Mouse (Mus musculus) c-Kit-positive CD71-positive TER-119-positive erythroid progenitor cells, embryonic 14.5 days (primary cell): ENCODE data around the gene Nav2.

Experiments used
- DNase-seq: peaks from one replicate; pipeline ENCODE4 v3.0.0-alpha.2; 2013; ENCODE audit warnings: low spot score

Gene Nav2

DNA sequence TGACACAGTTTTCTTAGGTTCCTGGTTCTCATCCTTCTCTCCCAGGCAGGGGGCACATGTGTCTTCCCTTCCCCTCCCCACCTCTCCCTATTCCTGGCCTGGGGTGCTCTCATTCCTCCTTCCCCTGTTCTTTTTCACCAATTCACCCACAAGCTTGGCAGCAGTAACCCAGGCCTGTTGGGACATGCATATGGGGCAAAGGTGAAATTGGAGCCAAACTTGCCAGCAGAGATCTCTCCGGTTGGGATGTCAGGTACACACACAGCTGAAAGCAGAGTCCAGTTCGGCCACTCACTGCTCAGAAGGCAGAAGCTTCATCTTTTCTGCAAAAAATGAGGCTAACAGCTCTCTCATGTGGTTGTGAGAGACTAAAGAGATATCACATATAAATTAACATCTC lies 26.3 kb downstream of the Nav2 start:
- DNase-seq: no peak

DNA sequence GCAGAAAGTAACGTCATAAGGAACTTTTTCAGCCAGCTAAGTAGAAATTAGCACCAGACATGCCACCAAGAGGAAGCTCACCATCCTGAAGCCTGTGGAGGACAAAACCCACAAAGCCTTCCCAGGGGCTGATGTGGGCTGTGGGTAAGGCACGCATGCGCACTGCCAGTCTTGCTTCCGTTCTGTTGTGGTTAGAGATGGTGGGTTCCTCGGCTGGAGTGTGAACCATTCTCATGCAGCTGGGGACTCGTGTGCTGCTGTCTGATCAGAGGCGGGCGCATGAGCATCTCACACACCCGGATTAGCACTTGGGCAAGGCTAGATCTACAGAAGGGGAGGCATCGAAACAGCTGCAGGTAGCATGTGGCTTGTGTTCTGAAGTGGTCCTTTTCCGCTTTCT lies 29.0 kb downstream of the Nav2 start:
- DNase-seq: no peak

DNA sequence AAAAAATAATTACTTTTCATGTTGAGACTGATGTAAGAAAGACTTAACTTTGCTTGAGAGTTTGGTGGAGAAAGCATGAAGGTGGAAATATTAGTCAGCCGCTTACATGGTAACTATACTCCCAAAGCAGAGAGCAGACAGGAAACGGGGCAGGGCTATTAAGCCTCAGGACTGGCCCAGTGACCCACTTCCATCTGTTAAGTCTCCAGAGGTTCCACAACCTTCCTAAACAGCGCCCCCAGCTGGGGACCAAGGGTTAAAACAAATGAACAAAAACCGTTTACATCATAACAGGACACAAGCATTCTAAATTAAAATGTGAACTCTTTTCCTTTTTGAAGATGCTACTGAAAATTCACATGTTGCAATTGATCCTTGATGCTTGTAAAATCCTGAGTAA lies 29.7 kb downstream of the Nav2 start:
- peak; percentile 19 for DNase-seq

DNA sequence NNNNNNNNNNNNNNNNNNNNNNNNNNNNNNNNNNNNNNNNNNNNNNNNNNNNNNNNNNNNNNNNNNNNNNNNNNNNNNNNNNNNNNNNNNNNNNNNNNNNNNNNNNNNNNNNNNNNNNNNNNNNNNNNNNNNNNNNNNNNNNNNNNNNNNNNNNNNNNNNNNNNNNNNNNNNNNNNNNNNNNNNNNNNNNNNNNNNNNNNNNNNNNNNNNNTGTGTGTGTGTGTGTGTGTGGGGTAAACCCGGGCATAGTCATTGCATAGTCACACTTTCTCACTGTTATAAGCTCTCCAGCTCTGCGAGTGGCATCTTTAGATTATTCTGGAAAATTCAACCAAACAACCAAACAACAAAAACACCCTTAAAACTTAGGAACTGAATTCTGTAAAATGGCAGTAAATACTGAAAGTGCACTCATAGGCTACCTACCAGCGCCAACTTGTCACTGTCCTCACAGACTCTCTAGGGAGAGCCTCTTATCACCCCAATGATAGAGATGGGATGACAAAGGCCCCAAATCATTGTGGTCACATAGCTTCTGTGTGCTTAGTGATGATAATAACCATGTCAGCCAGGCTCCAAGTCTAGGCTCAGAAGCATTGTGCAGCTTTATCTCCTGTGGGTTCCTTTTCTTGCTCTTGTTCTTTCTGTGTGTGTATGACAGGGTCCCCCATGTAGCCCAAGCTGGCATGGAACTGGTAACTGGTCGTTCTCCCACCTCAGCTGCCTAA lies 40.0 kb downstream of the Nav2 start:
- no peak for DNase-seq

DNA sequence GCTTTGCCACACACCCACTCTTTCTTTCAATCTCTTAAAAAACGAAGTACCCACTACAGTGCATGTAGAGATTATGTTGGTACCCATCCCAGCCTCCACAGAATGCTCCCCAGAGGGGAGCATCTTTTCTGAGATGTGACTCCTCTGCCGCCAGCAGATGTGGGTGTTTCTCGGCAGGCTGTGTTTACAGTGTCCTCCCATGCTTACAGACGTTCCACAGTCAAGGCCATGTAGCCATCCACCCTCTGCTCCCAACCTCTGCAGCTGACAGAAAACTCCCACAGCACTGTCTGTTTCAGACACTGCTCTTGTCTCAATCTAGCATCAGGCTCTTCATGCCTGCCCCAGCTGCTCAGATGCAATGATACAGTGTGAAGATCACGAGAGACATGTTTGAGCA lies 46.0 kb downstream of the Nav2 start:
- no peak for DNase-seq

DNA sequence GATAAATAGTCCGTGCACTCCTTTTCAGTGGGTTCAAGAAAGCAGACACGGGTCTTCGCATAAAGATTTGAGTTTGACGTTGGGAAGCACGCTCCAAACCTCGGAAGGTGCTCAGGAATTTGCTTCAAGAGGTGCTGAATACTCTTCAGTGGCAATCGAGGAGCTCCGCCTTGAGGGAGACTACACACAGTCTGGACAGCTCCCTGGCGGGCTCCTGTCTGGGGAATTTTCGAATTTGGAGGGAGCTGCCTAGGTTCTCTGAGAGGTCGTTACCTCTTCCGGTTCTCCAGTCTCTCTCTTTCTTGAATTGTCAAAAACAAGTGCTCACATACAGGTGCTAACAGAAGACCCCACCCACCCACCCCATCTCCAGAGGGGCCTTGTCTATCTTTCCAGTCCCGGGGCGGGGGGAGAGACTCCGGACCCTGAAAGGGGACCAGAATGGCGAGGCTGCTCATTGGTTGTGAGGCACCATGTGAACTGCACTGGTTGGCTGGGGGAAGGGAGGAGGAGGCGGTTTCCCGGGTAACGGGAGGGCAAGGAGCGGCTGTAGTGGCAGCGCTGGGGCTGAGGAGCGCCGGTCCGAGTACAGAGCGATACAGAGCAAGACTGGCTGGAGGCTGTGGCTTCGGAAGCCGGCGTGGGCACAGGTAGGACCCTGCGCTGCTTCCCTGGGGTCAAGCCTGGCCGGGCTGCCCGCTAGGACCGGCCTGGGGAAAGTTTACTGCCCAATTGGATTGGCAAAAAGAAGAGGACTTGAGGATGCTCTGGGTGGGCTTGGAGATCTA lies 50.2 kb downstream of the Nav2 start:
- no peak for DNase-seq

DNA sequence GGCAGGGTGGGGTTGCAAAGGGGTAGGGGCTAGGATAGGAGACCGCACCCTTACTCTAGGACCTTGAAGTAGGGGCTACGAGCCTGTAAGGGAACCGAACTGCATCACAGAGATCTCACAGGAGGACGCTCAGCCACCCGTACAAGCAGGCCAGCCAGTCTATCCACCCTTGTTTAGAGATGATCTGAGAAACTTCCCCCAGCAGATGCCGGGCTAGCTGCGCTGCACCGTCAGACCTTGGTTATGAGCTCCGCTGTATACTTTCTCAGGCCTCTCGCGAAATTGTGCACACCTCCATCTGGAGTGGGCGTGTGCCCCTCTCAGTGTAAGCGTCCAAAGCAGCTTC lies 50.8 kb downstream of the Nav2 start:
- no peak for DNase-seq

DNA sequence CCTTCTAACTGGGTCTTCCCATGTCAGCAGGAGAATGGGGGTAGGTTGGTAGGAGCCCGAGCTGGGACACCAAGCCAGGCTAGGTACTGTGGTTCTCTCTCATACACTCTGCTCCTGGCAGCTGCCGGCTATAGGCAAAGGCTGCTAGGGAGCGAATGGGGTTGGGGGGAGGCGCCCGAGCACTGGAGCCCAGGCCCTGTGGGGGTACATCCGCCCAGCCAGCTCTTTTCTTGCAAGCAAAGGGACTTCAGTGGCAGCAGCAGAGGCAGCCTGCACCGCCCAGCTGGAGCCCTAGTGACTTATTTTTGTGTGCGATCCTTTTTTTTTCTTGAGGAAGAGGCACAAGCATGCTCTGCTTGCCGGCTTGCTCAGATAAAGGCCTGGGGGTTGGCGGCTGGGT lies 51.6 kb downstream of the Nav2 start:
- no peak for DNase-seq

DNA sequence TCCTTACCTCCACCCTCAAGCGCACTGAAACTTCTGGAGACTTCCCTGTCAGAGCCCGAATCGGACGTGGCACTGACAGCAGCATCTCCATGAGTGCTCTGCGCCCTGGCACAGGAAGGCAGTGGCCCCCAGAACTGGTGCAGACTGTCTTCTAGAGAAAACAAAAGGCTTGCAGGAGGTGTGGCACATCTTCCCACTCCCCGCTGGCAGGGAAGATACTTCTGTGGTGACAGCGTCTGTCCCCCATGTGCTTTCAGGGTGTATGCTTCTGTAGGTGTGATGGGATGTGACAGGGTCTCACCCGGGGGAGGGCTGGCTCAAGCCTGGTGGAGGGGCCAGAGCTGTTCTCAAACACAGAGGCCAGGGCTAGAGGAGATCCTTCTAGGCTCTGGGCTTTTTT lies 53.0 kb downstream of the Nav2 start:
- DNase-seq: no peak

DNA sequence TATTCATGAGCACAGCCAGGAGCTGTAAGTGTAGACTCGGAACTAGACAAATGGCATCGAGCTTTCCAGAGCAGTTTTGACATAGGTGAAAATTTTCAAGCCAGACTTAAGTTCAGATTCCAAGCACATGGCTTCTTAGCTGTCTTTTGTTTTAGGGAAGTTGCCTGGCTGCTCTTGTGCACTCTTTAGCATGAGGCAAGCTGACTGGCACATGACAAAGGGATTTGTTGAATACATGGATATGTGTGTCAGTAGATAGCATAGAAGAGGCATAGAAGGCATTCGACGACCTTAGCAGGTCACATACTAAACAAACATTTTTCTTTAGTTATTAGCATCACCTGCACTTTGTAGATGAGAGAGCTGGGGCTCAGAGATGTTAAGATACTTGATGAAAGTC lies 53.4 kb downstream of the Nav2 start:
- DNase-seq: no peak

DNA sequence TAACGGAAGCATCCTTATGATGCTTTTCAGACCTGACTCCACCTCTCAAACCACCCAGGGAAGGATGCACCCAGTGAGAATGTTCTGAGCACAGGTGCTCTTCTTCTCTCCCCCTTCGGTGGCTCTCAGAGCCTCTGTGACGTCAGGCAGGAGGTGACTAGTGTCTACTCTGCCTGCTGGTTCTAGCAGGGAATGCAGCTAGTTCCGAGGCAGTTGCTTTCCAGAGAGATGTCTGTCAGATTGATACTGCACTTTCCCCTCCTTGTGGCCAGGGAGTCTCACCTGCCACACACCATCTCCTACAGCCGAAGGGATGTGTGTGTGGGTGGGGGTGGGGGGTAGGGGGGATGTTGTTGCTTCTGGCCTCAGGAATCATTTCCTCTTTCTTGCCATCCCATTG lies 54.6 kb downstream of the Nav2 start:
- no peak for DNase-seq

DNA sequence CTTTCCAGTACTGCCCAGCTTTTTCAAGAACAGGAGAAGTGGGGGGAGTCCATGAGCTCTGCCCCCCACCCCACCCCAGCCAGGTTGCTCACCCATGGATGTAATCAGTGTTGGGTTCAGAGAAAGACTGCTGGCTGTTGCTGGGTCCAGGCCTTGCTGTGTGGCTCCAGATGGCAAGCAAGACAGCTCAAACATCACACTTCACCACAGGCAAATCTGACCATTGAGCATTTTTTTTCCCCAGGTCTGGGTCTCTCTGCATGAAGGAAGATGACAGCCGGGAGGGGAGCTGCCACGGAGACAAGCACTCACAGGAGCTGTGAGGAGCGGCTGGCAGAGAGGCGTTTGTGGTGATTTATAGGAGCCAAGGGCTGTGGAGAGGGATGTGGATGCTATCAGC lies 55.0 kb downstream of the Nav2 start:
- no peak for DNase-seq

DNA sequence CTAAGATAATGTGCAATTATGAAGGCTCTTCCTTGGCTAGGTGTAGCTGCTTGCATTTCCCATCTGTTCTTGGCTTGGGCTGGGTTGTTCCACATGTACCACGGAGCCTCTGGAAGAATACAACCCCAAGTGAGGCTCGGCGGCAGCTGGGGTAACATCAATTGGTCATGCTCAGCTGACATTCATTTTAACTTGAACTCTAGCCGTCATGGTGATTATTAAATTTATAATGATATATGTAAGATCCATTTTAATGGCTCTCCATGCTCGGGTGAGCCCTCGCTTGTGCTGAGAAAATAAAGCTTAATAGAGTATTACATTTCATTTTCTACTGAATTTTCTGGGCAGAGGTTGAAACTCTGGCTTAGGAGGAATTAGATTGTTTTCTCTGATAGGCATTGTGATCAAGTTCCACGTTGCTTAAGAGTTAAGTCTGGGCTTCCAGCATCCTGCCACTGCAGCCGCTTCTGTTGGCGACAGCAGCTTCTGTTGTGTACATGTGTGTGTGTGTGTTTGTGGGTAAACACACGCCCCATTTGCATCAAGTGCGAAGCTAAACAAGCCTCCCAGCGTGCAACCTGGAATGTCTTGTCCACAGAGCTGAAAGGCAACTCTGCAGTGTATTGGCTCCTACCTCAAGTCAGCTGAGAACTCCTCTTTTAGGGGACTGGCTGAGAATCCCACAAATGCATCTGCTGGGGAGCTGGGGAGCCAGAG lies 57.4 kb downstream of the Nav2 start:
- no peak for DNase-seq

DNA sequence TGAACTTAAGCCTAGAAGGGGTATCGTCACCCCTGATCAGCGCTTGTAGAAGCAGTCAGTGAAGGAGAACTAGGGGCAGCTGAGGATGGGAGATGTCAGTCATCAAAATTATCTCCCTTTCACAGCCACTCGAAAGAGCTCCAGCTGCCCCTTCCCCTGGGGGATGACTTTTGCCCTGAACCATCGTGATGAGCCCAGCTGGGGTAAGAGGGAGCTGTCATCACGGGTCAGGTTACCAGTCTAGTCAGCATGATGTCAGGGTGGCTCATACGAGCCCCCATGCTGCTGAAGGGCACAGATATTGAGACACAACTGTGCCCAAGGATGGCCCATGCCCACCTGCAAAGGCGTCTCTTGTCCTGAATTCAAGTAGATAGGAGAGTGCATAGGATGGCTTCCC lies 72.5 kb downstream of the Nav2 start:
- no peak for DNase-seq

DNA sequence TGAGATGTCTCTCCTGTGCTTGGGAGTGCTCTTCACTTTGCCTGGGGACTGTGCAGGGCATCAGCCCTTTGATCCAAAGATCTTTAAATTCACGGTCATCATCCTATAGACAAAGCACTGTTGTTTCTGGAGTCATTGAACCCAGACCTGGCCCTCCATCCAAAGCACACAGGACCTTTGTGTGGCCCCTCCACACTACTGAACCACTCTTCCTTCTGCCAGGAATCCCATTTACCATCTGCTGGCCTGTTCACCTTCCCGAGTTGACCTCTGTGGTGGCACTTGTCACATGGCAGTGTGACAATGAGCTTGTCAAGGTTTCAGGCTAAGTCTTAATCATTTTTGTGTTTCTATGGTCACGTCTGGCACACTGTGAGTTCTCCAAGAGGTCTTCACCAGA lies 73.3 kb downstream of the Nav2 start:
- no peak for DNase-seq

DNA sequence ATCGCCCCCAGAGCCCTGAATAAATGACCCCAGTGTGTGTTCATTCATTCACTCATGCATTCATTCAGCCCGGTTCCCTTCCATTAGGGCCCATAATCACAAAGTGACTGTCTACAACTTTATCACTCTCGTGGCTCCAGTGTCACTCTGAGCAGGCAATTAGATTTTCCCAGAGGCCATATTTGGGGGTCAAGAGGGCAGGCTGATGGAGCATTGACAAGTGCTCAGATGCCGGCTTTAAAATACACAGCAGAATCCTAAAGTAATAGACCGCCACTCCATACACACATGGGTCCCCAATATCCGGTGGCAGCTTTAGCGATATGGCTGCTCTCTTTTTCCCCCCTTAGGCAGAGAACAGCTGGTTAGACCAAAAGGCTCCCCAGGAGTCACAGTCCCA lies 74.1 kb downstream of the Nav2 start:
- no peak for DNase-seq

DNA sequence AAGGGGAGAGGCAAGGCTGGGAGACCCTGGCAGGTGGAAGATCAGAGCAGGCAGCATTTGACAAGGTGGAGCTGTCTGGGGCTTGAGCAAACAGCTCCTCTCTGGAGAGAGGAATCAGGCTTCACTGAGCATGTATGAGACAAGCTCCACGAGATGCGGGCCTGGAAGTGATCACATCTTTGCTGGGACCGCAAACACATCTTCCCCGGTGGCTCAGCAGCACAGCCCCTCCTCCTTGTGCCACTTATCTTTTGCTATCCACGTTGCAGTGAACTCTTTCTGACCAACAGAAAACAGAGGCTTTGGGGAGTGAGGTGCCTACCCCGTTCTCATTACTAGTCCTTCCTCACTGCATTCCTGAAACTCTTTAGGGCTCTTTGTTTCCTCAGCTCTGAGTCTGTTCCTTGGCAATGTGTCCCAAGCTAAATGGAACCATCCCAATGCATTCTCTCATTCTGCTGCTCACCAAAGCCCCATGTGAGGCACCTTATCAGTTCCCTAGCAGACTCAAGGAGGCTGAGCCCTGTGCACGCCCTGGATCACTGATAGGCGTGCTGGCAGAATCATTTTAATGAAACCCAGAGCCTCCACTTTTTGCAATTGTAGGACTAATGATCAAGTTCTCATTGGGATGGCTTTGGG lies 83.5 kb downstream of the Nav2 start:
- DNase-seq: peak; percentile 87

DNA sequence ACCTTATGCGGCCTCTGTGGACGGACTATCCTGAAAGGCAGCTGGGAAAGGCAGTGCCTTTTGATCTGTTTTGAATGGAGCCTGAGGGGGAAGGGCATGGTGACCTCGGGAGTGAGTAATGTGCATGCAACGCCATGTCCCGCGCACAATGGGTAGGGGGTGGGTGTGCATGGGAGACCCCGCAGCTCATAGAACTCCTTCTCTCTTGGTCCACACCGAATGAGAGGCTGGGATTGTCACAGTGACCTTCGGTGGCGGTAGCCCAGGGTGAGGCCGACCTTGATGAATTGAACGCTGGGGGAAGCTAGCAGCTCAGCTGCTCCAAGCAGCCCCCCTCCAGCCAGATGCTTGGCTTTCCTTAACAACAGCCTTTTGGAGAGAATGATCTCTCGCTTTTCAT lies 86.7 kb downstream of the Nav2 start:
- DNase-seq: no peak

DNA sequence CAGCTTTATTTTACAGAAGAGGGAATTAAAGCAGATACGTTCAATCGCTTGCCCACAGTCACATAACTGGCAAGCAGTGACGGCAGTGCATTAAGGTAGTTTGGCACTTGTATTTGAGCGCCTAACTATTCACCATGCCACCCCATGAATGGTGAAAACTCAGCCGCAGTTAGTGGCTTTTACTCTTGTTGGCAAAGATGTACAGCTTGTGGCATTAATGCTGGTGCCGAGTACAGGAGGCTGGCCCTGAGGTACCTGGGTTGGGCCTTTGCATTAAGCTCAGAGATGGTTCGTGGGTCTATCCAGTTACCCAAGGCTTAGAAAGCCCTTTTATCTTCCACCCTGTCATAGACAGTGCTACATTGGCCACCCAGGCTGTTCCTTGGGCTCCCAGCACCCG lies 87.2 kb downstream of the Nav2 start:
- no peak for DNase-seq

DNA sequence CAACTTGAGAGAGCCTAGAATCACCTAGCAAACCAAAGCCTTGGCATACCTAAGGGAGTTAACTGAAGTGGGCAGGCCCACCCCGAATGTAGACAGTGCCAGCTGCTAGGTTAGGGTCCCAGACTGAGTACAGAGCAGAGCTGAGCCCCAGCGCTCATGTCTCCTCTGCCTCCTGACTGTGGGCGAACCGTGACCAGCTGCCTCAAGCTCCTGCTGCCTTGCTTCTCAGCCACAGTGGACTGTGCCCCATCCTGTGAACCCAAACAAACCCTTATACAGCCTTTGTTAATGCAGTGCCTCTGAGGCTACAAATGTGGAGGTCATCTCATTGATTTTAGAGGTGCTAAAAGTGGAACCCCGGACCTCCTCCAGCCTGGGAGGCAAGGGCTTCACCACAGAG lies 88.3 kb downstream of the Nav2 start:
- DNase-seq: no peak

DNA sequence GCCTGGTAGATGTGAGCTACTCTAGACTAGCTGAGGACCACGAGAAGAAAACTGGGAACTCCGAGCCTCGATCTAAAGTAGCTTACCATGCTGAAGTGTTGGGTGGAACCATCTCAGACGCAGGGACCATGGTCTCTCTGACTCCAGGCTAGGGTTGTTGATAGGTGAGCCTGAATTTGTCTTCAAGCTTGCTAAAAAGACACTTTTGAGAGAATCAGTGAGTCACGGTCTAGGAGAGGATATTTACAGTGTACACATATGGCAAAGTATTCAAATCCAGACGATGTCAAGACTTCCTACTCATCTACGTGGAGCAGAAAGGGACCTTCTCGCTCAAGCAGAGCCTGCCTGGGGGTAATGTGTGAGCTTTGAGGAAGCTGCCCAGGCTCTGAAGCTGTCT lies 89.6 kb downstream of the Nav2 start:
- no peak for DNase-seq

DNA sequence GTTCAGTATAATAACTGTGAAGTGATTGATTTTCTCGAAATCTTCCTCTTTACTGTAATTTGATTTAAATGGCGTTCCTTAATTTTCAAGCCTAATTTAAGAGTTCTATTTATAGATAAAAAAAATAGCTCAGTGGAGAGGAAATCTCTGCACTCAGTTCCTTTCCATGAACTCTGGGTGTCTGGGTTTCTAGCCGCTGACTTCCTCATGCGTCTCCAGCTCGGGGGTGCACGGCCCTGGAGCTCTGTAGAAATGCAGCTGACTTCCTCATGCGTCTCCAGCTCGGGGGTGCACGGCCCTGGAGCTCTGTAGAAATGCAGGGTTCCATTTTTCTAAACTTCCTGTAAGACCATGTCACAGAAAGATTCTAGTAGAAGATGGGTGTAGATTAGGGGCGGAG lies 90.1 kb downstream of the Nav2 start:
- no peak for DNase-seq

DNA sequence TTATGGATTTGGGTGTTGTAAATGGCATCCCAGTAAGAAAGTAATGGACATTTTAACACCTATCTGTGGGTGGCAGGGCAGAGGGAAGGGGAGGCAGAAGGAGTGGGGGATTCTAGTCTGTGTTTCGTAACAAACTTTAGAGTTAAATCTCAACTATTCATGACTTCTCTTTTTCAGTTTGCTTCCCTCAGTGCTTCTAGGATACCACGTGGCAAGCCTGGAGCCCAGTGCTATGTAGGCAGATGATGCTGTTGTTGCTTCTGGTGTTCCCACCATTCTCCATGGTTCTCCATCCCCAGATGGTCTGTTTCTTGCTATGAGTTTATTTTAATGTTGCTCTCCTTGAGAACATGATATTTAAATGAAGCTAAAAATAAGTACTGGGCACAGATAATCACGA lies 92.3 kb downstream of the Nav2 start:
- no peak for DNase-seq
